In genomic region chr1:90283912-90284636, GRCm38 (mm10) we compare ENCODE assay signal across 14 mouse cellular contexts.
DNase-seq lines count a peak whose midpoint lies in the region; ATAC-seq and TF ChIP-seq lines count a peak whose summit lies in the region.
"Had no signal": no experiment of that assay in that cellular context is flagged by ENCODE, and none has a peak within 500 bp of the region (broad histone marks: within the 10 kb centered on the region; RNA-seq: fewer than 3 reads in every experiment).

No protein-coding gene starts in this region.

- H3K4me1 ChIP-seq in heart, embryonic 12.5 days (replicated peaks) = peaks cover 54% of the 10 kb centered on the region
- peaks cover 47% of the 10 kb centered on the region for H3K4me1 ChIP-seq in embryonic facial prominence, embryonic 14.5 days (ENCODE audit: control insufficient read depth, insufficient read depth, low read length)
- peaks cover 50 to 62% of the 10 kb centered on the region in 2 experiments for H3K4me1 ChIP-seq in liver, embryonic 14.5 days (replicated peaks; ENCODE audit: control insufficient read depth in 2 of 2, insufficient read depth in 2 of 2, low read length in 1 of 2)

- no peak overlapping the region for H3K4me3 ChIP-seq in heart, embryonic 12.5 days
- no peak overlapping the region for H3K4me3 ChIP-seq in embryonic facial prominence, embryonic 14.5 days (ENCODE audit: low read depth, low read length)
- H3K4me3 ChIP-seq in liver, embryonic 14.5 days (ENCODE audit: insufficient read depth in 1 of 2, low read depth in 2 of 2, low read length in 2 of 2) = no peak overlapping the region
- H3K4me3 ChIP-seq: limb, embryonic 13.5 days had no signal

- H3K27me3 ChIP-seq in heart, embryonic 12.5 days (replicated peaks) = peaks cover 5% of the 10 kb centered on the region; the same call in 1 of the 2 replicates
- no peaks in the 10 kb centered on the region for H3K27me3 ChIP-seq in embryonic facial prominence, embryonic 14.5 days (replicated peaks; ENCODE audit: control insufficient read depth, insufficient read depth, low read length)
- no peaks in the 10 kb centered on the region for H3K27me3 ChIP-seq in liver, embryonic 14.5 days (ENCODE audit: control insufficient read depth, insufficient read depth, low read length)
- H3K27me3 ChIP-seq: limb, embryonic 13.5 days had no signal

- no peak overlapping the region for H3K9ac ChIP-seq in heart, embryonic 12.5 days
- H3K9ac ChIP-seq in embryonic facial prominence, embryonic 14.5 days (ENCODE audit: low read depth, low read length) = no peak overlapping the region
- no peak overlapping the region; the same call in 1 of the 2 replicates for H3K9ac ChIP-seq in liver, embryonic 14.5 days (replicated peaks)
- H3K9ac ChIP-seq: limb, embryonic 13.5 days had no signal

- no peak for TF ChIP-seq CTCF in liver, embryonic 14.5 days (IDR thresholded peaks at IDR 0.05; ENCODE audit: low read depth)

- no peak for ATAC-seq in heart, embryonic 12.5 days (ENCODE audit: insufficient number of reproducible peaks, low FRiP score)
- ATAC-seq in embryonic facial prominence, embryonic 14.5 days (ENCODE audit: low read depth) = no peak
- ATAC-seq in liver, embryonic 14.5 days (ENCODE audit: insufficient read depth) = peak; percentile 41; the same call in 1 of the 2 replicates

- H3K36me3 ChIP-seq in heart, embryonic 12.5 days = no peaks in the 10 kb centered on the region
- no peaks in the 10 kb centered on the region for H3K36me3 ChIP-seq in embryonic facial prominence, embryonic 14.5 days (ENCODE audit: control insufficient read depth, insufficient read depth, low read length)
- H3K36me3 ChIP-seq in liver, embryonic 14.5 days (replicated peaks; ENCODE audit: control insufficient read depth, insufficient read depth, low read depth) = no peaks in the 10 kb centered on the region
- H3K36me3 ChIP-seq: limb, embryonic 13.5 days had no signal

- WGBS in heart, embryonic 12.5 days = 49% methylated on average over 6 of the region's 6 CpGs
- whole genome bisulfite sequencing in embryonic facial prominence, embryonic 14.5 days = 71% methylated on average over 6 of the region's 6 CpGs
- WGBS in liver, embryonic 14.5 days (ENCODE audit: insufficient replicate concordance) = 58% methylated on average over 6 of the region's 6 CpGs

- intact Hi-C loops in heart, postnatal 25 days (cut with DNase I) = no loop called here

- H3K27ac ChIP-seq in heart, embryonic 12.5 days (ENCODE audit: poor library complexity, severe bottlenecking) = 0 out of 2 replicates have a peak overlapping the region, but pooled peaks have one; percentile 24
- peak overlapping the region; percentile 21; the same call in 1 of the 2 replicates for H3K27ac ChIP-seq in embryonic facial prominence, embryonic 14.5 days (replicated peaks; ENCODE audit: low read depth, low read length)
- H3K27ac ChIP-seq in liver, embryonic 14.5 days = peak overlapping the region; percentile 19
- H3K27ac ChIP-seq: limb, embryonic 13.5 days had no signal

- DNase-seq in heart, postnatal 25 days (ENCODE audit: low spot score) = no peak
- peak; percentile 24 for DNase-seq in ES-CJ7 (ENCODE audit: low read depth, low spot score)
- no peak for DNase-seq in embryonic facial prominence, embryonic 14.5 days (ENCODE audit: low spot score)
- DNase-seq in liver, embryonic 14.5 days (ENCODE audit: low read depth in 3 of 3, low spot score in 3 of 3) = peak in 1 of 3 experiments; percentile 54
- no peak for DNase-seq in adrenal gland, postnatal 36 days
- no peak for DNase-seq in cerebellum, adult 9-11 months
- DNase-seq in adrenal gland, adult 8-10 months = no peak
- DNase-seq: adrenal gland, adult 2 months; embryo, embryonic 11 days; heart, postnatal 4 days; retina, postnatal 1 day; thymus, postnatal 14 days had no signal

- H3K4me2 ChIP-seq in heart, embryonic 12.5 days = no peak overlapping the region
- H3K4me2 ChIP-seq in embryonic facial prominence, embryonic 14.5 days (ENCODE audit: low read depth, low read length) = no peak overlapping the region
- peak overlapping the region; percentile 23 for H3K4me2 ChIP-seq in liver, embryonic 14.5 days (ENCODE audit: low read depth)

- H3K9me3 ChIP-seq in heart, embryonic 12.5 days (replicated peaks) = no peaks in the 10 kb centered on the region
- no peaks in the 10 kb centered on the region for H3K9me3 ChIP-seq in embryonic facial prominence, embryonic 14.5 days (ENCODE audit: control insufficient read depth, low read length)
- H3K9me3 ChIP-seq in liver, embryonic 14.5 days (ENCODE audit: control insufficient read depth, low read length) = no peaks in the 10 kb centered on the region
- H3K9me3 ChIP-seq: limb, embryonic 13.5 days had no signal

- TF ChIP-seq EP300 in liver, embryonic 14.5 days (IDR thresholded peaks at IDR 0.05; ENCODE audit: low read depth) = no peak
